Mouse (Mus musculus): ENCODE measurements around the gene Glg1.

The Glg1 gene

GRCm38 (mm10) chr8:111155721-111156436, 103.1 kb downstream of the Glg1 start:
- no peak for DNase-seq (ENCODE audit: low spot score in 2 of 2)

- peak; percentile 82 to 89 for DNase-seq (ENCODE audit: low spot score in 2 of 2)
Measured at GRCm38 (mm10) chr8:111145460-111146012, 113.5 kb downstream of the Glg1 start.

GRCm38 (mm10) chr8:111144901-111145459, 114.0 kb downstream of the Glg1 start:
- DNase-seq (ENCODE audit: low spot score in 2 of 2), result peak in 1 of 2 experiments; percentile 13

- DNase-seq (ENCODE audit: low spot score in 2 of 2), result no peak
Measured at GRCm38 (mm10) chr8:111142521-111142920, 116.5 kb downstream of the Glg1 start.

GRCm38 (mm10) chr8:111130756-111131155, 128.3 kb downstream of the Glg1 start:
- DNase-seq (ENCODE audit: low spot score in 2 of 2), result no peak

GRCm38 (mm10) chr8:111119481-111119880, 139.5 kb downstream of the Glg1 start:
- no peak for DNase-seq (ENCODE audit: low spot score in 2 of 2)

- DNase-seq (ENCODE audit: low spot score in 2 of 2), result no peak
Measured at GRCm38 (mm10) chr8:111114891-111115290, 144.1 kb downstream of the Glg1 start.
